Mouse (Mus musculus): ENCODE measurements around the gene Ntng1. TPM values are rescaled to one million over a fixed set of nuclear protein-coding genes. Genes with fewer than 3 reads are reported as not detected.

Ntng1 gene
- polyA plus RNA-seq, 1 experiment from 2014 or later, result 3.3 TPM

DNA sequence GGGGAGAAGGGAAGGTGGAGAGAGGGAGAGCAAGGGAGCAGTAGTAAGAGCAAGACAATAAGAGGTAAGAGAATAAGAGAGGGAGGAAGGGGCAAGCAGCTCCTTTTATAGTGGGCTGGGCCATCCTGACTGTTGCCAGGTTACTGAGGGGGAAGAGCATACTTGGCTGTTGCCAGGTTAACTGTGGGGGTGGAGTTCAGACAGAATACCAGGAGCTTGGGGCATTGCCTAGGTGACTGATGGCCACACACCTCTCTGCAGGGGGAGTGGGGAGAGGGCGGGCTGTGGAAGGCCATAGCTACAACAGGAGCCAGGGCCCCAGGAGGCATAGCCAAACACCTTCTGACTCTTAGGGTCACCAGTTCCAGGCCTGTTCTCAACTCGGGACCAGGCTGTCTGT is 166.2 kb downstream of the Ntng1 start:
- WGBS, result 66% methylated on average over 2 of the region's 2 CpGs
- Histone ChIP-seq H3K9me3 (replicated peaks) (no peaks in the 10 kb centered on the region), H3K4me1 (no peaks in the 10 kb centered on the region), H3K36me3 (no peaks in the 10 kb centered on the region), H3K4me3 (replicated peaks) (no peak overlapping the region), H3K27me3 (no peaks in the 10 kb centered on the region), H3K9ac (no peak overlapping the region), H3K27ac (replicated peaks) (no peak overlapping the region), H3K4me2 (replicated peaks) (no peak overlapping the region)
- no peak for ATAC-seq (ENCODE audit: insufficient number of reproducible peaks, low FRiP score, low TSS enrichment, low read depth)

DNA sequence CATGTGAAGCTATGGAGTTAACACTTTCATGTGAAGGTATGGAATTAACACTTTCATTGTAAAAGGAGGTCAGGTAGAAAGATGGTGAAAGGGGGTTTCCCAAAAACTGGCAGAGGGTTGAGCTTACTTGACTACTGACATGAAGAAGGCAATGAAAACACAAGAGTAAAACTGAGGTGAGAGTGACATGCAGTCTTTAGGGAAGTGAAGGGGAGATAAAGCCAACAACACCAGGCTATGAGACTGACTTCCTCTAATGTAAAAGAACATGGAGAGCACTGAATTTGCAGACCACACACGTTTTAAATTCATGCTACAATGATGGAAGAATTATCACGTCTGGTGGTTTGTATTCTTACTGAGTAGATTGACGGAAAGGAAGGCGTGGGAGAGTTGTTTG is 168.7 kb downstream of the Ntng1 start:
- H3K4me2 ChIP-seq (replicated peaks), result no peak overlapping the region
- 65% methylated on average over 4 of the region's 4 CpGs for WGBS
- no peak overlapping the region for H3K9ac ChIP-seq
- H3K27ac ChIP-seq (replicated peaks), result no peak overlapping the region
- H3K9me3 ChIP-seq (replicated peaks), result no peaks in the 10 kb centered on the region
- no peaks in the 10 kb centered on the region for H3K27me3 ChIP-seq
- no peaks in the 10 kb centered on the region for H3K4me1 ChIP-seq
- ATAC-seq (ENCODE audit: insufficient number of reproducible peaks, low FRiP score, low TSS enrichment, low read depth), result no peak
- H3K36me3 ChIP-seq, result no peaks in the 10 kb centered on the region
- H3K4me3 ChIP-seq (replicated peaks), result no peak overlapping the region

DNA sequence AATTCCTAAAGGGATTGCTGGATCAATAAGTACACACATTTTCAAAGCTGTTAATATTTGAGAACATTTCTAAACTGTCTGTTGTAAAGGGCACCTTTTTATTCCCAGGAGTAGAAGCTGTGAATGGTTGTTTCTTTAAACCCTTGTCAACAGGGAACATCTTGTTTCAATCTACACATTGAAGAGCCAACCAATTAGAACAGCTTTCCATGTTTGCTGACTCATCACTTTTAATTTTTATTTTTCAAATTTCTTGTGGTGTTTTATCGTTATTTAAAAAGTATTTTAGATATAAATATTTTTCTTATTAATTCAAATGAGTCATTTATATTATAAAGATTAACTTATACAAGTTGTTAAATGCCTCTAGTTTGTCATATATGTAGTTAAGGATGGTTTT is 172.3 kb downstream of the Ntng1 start:
- H3K9me3 ChIP-seq (replicated peaks), result no peaks in the 10 kb centered on the region
- no peak overlapping the region for H3K27ac ChIP-seq (replicated peaks)
- no peaks in the 10 kb centered on the region for H3K27me3 ChIP-seq
- no peaks in the 10 kb centered on the region for H3K4me1 ChIP-seq
- no peak for ATAC-seq (ENCODE audit: insufficient number of reproducible peaks, low FRiP score, low TSS enrichment, low read depth)
- H3K4me3 ChIP-seq (replicated peaks), result no peak overlapping the region
- no peaks in the 10 kb centered on the region for H3K36me3 ChIP-seq
- no peak overlapping the region for H3K4me2 ChIP-seq (replicated peaks)
- WGBS, result 77% methylated on average over 1 of the region's 1 CpGs
- no peak overlapping the region for H3K9ac ChIP-seq

DNA sequence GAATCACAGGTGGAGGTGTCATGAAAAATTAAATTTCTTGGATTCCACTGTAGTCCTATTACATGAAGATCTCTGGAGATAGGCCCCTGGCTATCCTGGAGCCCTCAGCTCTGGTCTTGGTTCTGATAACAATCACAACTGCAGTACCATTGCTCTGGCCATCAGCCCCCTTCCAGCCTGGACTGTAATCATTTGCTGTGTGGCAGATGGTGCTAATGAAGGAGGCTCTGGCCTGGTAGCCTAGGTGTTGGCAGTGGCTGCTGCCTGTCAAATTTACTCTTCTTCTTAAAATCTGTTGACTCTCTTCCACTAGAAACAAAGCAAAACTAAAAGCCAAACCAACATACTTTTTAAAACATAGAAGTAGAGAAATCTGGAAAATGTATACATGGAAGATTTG is 173.6 kb downstream of the Ntng1 start:
- H3K27me3 ChIP-seq, result no peaks in the 10 kb centered on the region
- H3K4me1 ChIP-seq, result no peaks in the 10 kb centered on the region
- H3K9ac ChIP-seq, result no peak overlapping the region
- H3K4me3 ChIP-seq (replicated peaks), result no peak overlapping the region
- H3K4me2 ChIP-seq (replicated peaks), result no peak overlapping the region
- no peak overlapping the region for H3K27ac ChIP-seq (replicated peaks)
- H3K9me3 ChIP-seq (replicated peaks), result no peaks in the 10 kb centered on the region
- no peaks in the 10 kb centered on the region for H3K36me3 ChIP-seq
- ATAC-seq (ENCODE audit: insufficient number of reproducible peaks, low FRiP score, low TSS enrichment, low read depth), result no peak

DNA sequence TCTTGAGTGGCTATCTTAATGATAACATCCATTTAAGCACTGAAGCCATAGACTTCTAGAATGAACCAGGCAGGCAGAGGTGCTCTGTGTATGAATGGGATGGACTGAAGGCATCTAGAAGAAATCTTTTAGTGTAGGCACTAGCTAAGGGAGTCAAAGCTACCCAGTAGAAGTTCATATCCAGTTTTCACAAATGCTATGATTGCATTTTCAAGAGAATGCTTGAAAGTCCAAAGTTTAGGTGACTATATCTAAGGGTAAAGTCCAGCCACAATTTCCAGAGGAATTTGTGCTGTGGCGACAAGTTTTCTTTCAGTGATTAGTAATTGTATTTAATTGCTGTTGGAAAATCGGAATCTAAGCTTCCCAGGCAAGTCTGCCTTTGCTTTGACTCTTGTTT is 181.2 kb downstream of the Ntng1 start:
- 70% methylated on average over 2 of the region's 2 CpGs for WGBS
- H3K4me1 ChIP-seq, result no peaks in the 10 kb centered on the region

DNA sequence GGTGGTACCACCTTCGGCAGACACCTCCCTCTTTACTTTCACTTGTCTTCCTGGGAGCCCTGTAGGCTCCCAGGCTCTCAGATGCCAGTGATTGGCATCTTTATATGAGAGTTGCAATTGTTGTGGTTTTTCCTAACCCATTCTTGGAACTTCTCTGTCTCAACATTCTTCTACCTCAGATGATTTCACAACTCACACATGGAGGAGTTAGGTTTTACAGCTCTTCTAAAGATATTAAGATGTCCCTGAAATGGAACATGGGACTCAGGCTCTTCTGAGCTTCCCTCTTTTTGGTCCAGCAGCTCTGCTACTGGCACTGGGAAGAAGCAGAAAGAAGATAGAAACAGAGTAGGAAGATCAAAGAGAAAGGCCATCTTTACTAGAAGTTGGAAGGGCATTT is 200.9 kb downstream of the Ntng1 start:
- Histone ChIP-seq H3K27me3 (no peaks in the 10 kb centered on the region), H3K9me3 (replicated peaks) (no peaks in the 10 kb centered on the region), H3K27ac (replicated peaks) (no peak overlapping the region), H3K4me1 (no peaks in the 10 kb centered on the region), H3K9ac (no peak overlapping the region), H3K4me3 (replicated peaks) (no peak overlapping the region), H3K4me2 (replicated peaks) (no peak overlapping the region), H3K36me3 (no peaks in the 10 kb centered on the region)
- no peak for ATAC-seq (ENCODE audit: insufficient number of reproducible peaks, low FRiP score, low TSS enrichment, low read depth)
- WGBS, result 79% methylated on average over 1 of the region's 1 CpGs

More for the DNA sequence above, 181.2 kb downstream of the Ntng1 start:
- Histone ChIP-seq H3K4me3 (replicated peaks) (no peak overlapping the region), H3K27ac (replicated peaks) (no peak overlapping the region), H3K36me3 (no peaks in the 10 kb centered on the region), H3K27me3 (no peaks in the 10 kb centered on the region), H3K4me2 (replicated peaks) (no peak overlapping the region), H3K9ac (no peak overlapping the region), H3K9me3 (replicated peaks) (no peaks in the 10 kb centered on the region)
- ATAC-seq (ENCODE audit: insufficient number of reproducible peaks, low FRiP score, low TSS enrichment, low read depth), result no peak

DNA sequence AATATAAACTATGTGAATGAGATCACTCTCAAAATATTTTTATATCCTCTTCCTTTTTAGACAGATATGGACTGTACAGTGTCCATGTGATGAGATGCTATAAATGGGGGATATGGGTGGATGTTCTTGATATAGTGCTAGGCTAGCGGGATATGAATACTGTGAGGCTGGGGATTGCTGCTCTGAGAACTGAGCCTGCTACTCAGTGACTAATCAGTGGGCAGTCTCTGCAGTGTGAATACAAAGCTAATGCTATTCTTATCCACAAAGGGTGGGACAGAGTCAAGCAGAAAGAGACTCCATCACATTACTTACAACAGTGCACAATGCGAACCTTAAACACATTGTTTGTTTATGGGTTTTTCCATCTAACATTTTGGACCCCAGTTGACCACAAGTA is 206.2 kb downstream of the Ntng1 start:
- no peak for ATAC-seq (ENCODE audit: insufficient number of reproducible peaks, low FRiP score, low TSS enrichment, low read depth)
- 0 out of 2 replicates have a peak, but pooled peaks cover 3% of the 10 kb centered on the region for H3K4me1 ChIP-seq
- H3K27ac ChIP-seq (replicated peaks), result no peak overlapping the region
- no peaks in the 10 kb centered on the region for H3K27me3 ChIP-seq
- no peak overlapping the region for H3K4me2 ChIP-seq (replicated peaks)
- 94% methylated on average over 2 of the region's 2 CpGs for WGBS
- no peak overlapping the region for H3K4me3 ChIP-seq (replicated peaks)
- H3K36me3 ChIP-seq, result no peaks in the 10 kb centered on the region
- no peak overlapping the region for H3K9ac ChIP-seq
- H3K9me3 ChIP-seq (replicated peaks), result no peaks in the 10 kb centered on the region

DNA sequence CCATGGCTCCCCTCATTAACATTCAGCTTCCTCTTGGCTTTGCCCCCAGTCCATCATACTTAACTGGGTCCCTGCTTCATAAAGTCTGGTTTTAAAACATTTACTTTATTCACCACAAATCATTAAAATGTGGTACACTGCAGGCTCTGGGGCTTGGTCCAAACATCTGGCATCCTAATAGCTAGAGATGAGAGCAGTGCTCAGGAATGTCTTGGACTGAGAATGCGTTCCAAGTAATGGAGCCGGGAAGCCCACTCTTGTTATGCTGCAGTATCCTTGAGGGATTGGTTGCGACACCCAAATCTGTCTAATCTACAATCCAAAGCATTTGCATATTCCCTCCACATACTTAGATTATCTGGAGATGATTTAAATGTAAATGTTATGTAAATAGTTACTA is 207.5 kb downstream of the Ntng1 start:
- Histone ChIP-seq H3K27me3 (no peaks in the 10 kb centered on the region), H3K4me2 (replicated peaks) (no peak overlapping the region), H3K9me3 (replicated peaks) (no peaks in the 10 kb centered on the region), H3K4me1 (0 out of 2 replicates have a peak, but pooled peaks cover 3% of the 10 kb centered on the region), H3K9ac (no peak overlapping the region), H3K4me3 (replicated peaks) (no peak overlapping the region), H3K27ac (replicated peaks) (no peak overlapping the region; the same call in 1 of the 2 replicates), H3K36me3 (no peaks in the 10 kb centered on the region)
- 41% methylated on average over 3 of the region's 3 CpGs for WGBS
- peak; percentile 89 for ATAC-seq (ENCODE audit: insufficient number of reproducible peaks, low FRiP score, low TSS enrichment, low read depth)

DNA sequence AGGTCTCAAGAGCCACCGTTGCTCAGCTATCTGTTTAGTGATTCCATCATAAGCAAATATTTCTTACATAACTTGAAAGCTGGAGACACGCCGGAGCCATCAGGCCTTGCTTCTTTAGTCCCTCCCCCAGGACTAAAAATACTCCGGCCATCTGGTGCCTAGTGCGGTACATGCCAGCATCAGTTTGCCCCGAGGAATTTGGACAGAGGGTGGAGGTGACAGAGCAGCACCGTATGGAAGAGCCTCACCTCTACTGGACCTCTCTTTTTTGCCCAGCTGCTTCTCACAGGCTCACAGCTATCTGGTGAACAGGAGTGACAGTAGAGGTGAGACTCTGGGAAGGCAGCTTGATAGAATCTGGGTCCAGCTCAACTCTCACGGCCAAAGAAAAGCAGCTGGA is 211.6 kb downstream of the Ntng1 start:
- H3K36me3 ChIP-seq, result no peaks in the 10 kb centered on the region
- H3K4me2 ChIP-seq (replicated peaks), result no peak overlapping the region
- no peak for ATAC-seq (ENCODE audit: insufficient number of reproducible peaks, low FRiP score, low TSS enrichment, low read depth)
- no peaks in the 10 kb centered on the region for H3K27me3 ChIP-seq
- H3K9ac ChIP-seq, result no peak overlapping the region
- no peak overlapping the region for H3K27ac ChIP-seq (replicated peaks)
- 62% methylated on average over 8 of the region's 8 CpGs for WGBS
- 0 out of 2 replicates have a peak, but pooled peaks cover 3% of the 10 kb centered on the region for H3K4me1 ChIP-seq
- H3K4me3 ChIP-seq (replicated peaks), result no peak overlapping the region
- H3K9me3 ChIP-seq (replicated peaks), result no peaks in the 10 kb centered on the region

DNA sequence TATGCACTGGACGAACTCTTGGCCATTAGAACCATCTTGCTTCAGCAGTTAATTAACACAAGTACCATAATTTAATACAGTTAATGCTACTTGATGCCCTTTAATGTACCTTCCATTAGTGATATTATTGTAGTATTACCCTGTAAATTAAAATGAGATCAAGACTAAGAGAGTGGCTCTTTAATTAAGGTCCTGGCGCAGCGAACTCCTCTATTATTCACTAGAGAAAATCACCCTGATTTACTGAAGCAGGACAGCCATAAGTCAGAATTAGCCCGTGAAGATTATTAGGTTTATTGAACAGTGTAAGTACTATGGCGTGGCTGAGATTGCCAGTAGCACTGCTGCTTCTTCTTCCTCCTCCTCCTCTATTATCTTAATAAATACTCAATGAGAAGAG is 212.8 kb downstream of the Ntng1 start:
- Histone ChIP-seq H3K9me3 (replicated peaks) (no peaks in the 10 kb centered on the region), H3K4me1 (0 out of 2 replicates have a peak, but pooled peaks cover 1% of the 10 kb centered on the region), H3K27ac (replicated peaks) (no peak overlapping the region), H3K4me2 (replicated peaks) (no peak overlapping the region), H3K36me3 (no peaks in the 10 kb centered on the region), H3K4me3 (replicated peaks) (no peak overlapping the region), H3K27me3 (no peaks in the 10 kb centered on the region), H3K9ac (no peak overlapping the region)
- WGBS, result 87% methylated on average over 5 of the region's 5 CpGs
- ATAC-seq (ENCODE audit: insufficient number of reproducible peaks, low FRiP score, low TSS enrichment, low read depth), result no peak

DNA sequence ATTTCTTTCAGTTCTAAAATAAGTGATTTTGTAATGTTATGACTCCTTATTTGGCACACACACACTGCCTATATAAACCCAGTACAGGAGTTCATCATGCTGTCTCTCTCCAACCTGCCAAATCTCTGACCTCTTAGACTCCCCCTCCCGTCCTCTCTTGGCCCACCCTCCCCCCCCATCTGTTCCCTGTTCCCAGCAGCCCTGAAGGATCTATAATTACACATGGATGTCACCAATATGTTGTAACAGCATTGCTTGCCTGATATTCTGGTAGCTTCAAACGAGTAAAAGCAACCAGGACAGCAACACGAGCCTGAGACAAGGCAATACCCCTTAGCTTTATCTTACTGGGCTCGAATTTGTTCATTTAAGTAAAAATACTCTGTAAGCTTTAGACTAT is 220.0 kb downstream of the Ntng1 start:
- ATAC-seq (ENCODE audit: insufficient number of reproducible peaks, low FRiP score, low TSS enrichment, low read depth), result no peak
- no peaks in the 10 kb centered on the region for H3K9me3 ChIP-seq (replicated peaks)
- peaks cover 6% of the 10 kb centered on the region; the same call in 1 of the 2 replicates for H3K4me1 ChIP-seq
- H3K27ac ChIP-seq (replicated peaks), result no peak overlapping the region
- H3K9ac ChIP-seq, result no peak overlapping the region
- 60% methylated on average over 4 of the region's 4 CpGs for WGBS
- H3K27me3 ChIP-seq, result no peaks in the 10 kb centered on the region
- H3K4me3 ChIP-seq (replicated peaks), result no peak overlapping the region
- H3K36me3 ChIP-seq, result no peaks in the 10 kb centered on the region
- H3K4me2 ChIP-seq (replicated peaks), result no peak overlapping the region

DNA sequence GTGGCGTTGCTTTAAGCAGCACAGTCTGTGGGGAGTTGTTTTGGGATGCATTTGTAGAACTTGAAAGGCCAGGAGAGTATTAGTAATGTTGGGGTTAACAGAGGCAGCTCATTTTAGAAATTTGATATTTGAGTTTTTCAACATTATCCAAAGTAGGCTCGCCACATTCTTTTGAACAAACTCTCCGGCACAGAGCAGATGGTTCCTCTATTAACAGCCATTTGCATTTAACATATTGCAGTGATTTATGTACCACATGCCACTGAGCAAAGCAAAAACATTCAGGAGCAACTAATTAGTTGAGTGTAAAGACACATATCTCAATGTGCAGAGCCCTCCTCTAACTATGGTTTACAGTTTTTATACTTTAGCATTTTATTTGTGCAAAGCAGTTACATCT is 224.8 kb downstream of the Ntng1 start:
- Histone ChIP-seq H3K36me3 (no peaks in the 10 kb centered on the region), H3K4me3 (replicated peaks) (no peak overlapping the region), H3K9me3 (replicated peaks) (no peaks in the 10 kb centered on the region), H3K27ac (replicated peaks) (no peak overlapping the region), H3K4me1 (peaks cover 8% of the 10 kb centered on the region; the same call in 1 of the 2 replicates), H3K4me2 (replicated peaks) (no peak overlapping the region), H3K27me3 (no peaks in the 10 kb centered on the region), H3K9ac (no peak overlapping the region)
- ATAC-seq (ENCODE audit: insufficient number of reproducible peaks, low FRiP score, low TSS enrichment, low read depth), result no peak
- WGBS, result 27% methylated on average over 3 of the region's 3 CpGs
